Mouse (Mus musculus) retina, adult 2 months (tissue): ENCODE data around the gene Csnk1g1.

Experiments
- DNase-seq: peaks from one replicate; pipeline ENCODE4 v3.0.0-alpha.2; 2012; ENCODE audit warnings: low read depth, low spot score

The Csnk1g1 gene

DNA sequence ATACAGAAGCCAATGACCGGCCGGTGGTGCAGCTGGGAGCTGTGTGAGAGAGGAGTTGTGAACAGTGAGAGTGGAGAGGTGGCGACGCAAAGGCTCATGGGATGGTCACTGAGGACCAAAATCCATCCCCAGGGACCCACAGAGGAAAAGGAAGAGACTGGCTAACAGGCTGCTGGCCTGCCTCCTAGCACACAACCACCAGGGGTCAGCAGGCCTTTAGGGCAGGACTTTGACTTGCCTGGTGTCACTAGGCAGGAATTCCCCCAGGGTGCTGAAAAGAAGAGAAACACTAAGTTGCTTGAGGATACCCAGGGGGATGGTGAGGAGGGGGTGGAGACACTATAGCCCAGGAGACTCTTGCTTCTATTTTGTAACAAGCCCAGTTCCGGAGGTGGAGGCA is 158.8 kb downstream of the Csnk1g1 start:
- no peak for DNase-seq

DNA sequence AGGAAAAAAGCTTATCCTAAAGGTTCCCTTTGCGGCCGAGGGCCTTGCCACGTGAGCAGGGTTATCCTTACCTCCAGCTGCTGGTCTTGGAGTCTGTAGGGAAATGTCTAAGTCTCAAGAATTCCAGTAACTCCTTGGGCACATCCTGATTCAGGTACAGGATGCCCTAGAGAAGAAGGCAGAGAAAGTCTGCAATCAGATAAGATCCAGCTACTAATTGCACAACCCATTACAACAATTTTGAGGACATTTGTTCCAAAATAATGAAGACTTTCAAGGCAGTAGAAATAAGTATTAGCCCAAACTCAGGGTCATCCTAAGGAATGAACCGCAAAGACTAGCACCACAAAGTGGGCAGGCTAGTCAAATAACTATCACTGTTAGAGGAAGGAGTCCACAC is 159.3 kb downstream of the Csnk1g1 start:
- no peak for DNase-seq

DNA sequence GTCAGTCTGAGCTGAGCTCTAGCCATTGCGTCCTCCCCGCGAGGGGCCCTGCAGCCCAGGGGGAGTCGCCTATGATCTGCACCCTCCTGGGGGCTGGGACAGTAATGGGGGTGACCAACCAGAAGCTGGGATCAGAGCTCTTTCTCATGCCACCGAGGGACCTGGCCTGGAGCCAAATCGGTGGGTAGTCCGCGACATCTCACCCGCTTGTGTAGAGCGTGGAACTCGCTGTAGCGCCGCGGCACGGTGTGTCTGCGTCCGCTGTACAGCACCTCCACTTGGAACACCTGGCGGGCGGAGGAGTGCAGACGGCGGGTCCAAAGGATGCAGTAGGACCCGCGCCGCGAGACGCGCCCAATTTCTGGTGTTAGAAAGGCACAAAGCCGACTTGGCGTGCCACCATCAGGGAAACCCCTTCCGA is 160.3 kb downstream of the Csnk1g1 start:
- no peak for DNase-seq

DNA sequence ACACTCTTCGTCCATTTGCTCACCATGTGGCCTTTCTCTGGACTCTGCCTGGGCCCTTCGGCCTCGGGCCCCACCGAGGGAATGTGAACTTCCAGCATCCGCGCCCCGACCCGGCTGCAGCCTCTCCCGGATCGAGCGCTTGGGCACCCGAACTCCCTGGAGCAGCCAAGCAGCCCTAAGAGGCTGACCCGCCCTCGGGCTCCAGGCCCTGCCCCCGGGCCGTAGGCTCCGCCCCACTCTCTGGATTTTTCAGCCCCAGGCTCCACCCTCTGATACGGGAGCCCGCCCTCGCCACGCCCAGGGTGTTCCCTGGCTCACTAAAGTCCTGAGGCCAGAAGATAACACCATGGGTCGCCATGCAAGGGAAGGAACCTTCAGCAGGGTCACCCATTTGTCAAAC is 160.9 kb downstream of the Csnk1g1 start, which contains the start of gene Snx22:
Gene Snx22, minus strand, starts transcription at position 137 of the 400 bp plus-strand sequence.
- DNase-seq, result peak; percentile 33

DNA sequence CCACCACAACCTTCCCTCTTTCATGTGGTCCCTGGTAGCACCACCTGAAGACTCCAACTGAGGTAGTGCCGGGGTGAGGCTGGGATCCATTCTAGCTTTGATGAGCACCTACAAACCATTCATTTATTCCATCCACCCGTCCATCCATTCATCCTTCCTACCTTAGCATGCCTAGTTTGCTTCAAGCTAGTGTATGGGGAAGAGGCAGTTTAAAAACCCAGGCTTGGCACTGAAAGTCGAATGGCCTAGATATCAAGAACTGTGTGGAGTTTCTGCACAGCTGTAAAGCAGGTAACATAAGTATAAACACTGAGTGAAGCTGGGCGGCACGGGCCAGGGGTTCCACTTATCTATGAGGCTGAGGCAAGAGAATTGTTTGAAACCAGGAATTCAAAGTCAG is 161.4 kb downstream of the Csnk1g1 start:
- no peak for DNase-seq

DNA sequence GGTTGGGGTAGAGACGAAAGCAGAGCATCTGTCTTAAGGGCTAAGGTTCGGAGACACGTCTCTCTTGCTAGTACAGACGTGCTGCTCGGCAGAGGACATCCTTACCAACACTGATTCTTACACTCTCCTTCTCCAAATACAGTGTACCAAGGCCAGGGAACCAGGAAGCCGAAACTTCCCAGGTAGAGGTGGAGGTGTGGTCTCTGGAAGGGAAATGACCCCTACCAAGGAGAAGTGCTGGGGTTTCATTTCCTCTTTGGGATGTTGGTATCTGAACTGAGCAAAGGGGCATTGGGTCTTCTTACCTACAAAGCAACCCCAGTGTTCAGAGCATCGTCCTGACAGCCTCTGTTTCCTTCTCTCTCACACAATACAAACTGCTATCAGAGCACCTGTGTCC is 164.0 kb downstream of the Csnk1g1 start:
- no peak for DNase-seq

DNA sequence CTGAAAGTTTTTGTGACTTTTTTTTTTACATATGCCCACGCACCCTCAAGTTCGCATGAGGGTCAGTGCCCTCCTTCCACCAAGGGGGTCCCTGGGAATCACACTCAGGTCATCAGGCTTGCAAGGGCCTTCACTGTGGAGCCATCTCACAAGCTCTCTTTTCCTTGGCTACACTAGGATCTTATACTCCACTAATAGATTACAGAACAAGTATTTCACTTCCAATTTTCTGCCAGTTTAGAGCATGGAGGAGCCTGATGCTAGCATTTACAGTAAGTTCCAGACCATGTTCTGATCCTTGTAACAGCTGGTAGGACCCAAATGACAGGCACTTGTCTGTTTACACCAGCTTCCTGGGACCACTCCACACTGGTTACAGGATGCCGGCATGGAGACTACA is 169.3 kb downstream of the Csnk1g1 start:
- DNase-seq, result no peak

DNA sequence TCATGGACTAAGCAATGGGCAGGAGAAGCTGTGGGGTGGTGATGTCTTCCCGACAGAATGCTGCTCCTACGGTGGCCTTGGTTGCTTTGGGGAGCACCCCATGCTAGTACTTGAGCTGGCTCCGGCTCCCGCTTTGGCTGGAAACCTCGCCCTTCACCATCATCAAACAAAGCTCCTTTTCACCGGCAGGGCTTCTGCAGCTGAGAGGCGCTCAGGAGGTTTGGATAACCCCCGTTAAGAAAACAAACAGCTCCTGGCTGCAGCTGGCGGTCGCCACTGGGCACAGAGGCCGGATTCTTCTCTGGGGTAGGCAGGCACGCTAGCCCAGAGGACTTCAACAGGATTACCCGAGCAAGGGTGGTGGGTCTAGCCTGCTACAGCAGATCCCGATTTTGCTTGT is 169.8 kb downstream of the Csnk1g1 start:
- DNase-seq, result no peak

DNA sequence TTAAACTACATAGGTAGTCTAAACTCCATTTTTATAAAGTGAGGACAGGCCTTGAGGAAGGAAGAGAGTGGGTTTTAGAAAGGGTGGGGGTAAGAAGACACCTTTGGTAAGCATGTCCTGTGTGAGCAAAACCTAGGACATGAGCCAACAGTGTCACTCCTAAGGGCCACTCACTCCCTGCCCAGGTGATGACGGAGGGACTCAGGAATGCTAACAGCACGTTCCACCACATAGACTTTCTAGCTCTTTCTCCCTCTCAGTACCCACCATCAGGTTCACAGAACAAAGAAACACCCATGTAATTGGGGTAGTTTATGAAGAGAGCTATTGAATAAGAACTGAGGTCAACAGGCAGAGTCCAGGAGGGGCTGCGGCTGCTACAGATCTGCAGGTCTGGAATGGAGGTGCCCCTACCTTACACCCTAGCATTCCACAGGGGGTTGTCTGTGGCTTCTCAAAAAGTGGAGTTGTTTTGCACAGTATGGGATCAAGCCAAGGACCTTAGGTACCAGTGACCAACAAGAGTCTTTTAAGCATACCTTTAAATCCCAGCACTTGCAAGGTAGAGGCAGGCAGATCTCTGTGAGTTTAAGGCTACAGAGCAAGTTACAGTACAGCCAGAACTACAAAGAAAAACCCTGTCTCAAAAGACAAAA is 172.2 kb downstream of the Csnk1g1 start:
- DNase-seq, result no peak

DNA sequence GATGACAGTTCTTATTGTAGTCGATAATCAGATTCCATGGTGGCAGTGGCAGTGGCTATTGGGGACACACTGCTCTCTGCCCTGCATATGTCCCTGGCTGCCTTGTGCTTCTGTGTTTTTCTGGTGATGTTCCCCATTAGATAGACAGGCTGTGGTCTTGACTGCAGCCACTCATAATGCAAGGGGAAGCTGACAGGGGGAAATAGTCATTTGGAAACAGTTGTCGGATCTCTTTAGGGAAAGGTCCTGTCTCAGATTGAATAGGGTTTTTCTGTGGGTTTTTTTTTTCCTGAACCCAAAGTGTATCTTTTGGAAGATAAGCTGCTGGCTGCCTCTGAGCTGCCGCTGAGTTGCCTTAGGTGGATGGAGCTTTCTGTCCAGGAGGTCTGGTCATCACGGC is 173.3 kb downstream of the Csnk1g1 start:
- DNase-seq, result no peak

DNA sequence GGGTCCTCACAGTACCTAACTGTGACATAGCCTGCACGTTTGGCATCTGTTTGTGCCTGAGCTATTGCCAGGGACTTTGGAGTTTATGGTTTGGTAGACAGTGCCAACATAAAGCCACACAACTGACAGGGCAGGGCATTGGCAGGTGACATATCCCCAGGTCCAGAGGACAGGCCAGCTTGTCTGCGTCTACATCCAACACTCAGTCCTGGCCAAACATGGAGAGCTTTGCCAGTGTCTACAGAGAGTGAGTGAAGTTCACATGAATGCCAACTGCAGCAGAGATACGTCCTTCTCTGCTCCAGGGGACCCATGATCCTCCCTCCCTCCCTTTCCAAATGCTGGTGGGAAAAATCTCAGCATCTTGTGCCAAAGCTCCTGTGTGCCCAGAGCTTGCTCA is 175.4 kb downstream of the Csnk1g1 start:
- DNase-seq, result no peak

DNA sequence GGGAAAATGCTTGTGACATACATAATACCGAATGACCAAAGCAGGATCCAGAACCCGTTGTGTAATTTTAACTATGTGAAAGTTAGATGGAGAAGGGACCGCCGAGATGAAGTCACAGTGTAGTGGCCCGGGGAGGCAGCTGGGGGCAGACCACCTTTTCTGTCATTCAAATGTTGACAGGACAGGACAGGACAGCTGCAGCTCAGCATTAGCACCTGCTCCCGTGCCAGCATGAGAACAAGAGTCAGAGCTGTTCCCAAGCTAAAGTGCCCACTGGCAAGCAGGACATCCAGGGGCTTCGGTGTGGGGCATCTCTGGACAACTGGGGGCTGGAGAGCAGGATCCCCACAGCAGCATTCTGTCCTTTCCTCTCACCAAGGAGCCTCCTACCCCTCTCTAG is 178.3 kb downstream of the Csnk1g1 start:
- DNase-seq, result no peak

DNA sequence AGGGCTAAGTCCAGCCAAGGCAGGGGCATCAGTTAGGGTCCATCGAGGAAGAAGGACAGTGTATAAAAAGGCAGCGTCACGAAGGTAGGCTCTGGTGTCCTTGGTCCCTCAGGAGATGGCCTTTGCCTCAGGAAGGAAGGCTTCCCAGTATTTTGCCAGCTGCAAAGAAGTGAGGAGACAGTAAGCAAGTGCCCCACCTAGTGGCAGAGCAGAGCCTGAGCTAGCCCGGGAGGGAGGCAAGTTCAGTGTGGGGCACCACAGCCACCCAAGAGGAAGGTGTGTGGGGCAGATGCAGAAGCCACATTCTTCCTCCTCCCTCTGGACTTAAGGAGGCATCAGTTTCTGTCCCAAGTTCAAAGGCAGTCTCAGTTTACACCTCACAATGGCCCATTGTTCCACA is 179.7 kb downstream of the Csnk1g1 start:
- no peak for DNase-seq

DNA sequence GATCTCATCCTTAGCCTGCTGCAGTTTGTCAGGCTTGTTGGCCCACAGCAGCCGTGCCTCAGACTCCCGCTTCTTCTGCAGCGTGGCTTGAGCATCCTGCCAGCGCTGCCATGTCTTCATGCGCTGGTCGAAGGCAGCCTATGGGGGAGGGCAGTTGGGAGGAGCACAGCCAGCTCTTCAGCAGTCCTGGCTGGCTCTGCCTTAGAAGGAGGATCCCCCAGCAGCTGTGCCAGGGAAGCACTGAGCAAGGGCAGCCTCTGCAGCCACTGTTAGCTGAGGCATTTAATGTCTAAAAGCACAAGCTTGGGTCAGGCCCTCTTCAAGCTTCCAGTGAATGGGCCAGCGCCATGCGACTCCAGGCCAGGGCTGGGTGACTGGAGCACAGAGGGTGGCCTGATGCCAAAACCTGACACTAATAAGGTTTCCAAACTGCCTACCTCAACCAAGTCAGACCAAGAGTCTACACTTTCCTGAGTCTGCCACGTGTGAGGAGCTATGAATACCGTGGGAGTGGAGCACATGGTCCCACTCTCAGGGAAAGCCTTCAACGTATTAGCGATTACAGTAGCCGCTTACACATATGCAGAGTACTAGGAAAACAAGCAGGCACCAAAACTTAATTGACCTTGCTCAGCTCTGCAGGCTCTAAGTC is 182.0 kb downstream of the Csnk1g1 start:
- DNase-seq, result no peak

DNA sequence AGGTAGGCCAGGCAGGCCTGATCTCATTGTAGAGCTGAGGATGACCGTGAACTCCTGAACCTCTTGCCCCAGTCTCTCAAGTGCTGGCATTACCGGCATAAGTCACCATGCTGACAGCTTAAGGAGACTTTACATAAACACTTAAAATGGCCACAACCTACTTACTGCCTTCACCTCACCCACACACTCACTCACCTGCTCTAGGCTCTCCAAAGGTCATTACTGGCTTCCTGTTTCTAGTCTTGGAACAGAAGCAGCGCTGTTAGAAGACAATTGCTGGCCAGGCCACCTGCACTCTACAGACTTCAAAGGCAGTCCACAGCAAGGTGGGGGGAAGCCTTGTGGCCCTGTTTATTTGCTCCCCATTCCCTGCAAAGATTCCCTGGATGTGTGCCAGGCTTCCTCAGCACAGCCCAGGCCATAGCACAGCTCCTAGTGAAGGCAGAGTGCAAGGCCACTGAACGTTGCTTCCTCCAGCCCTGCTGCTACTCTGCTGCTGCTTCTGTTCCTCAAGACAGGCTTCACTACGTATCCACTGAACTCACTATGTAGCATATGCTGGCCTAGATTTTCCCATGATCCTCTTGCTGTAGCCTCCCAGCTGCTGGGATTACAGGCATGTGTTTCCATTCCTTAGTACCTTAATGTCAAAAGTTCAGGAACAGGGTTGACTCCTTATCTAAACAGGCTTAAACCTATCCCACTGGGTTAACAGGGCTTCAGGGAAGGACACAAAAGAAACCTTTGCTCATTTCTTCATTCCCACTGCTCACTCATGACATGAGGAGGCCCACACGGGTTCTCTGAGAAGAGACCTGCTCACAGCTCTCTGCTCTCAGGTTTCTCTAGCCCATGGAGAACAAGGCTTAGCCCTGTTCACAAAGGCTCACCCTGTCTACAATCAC is 182.9 kb downstream of the Csnk1g1 start:
- DNase-seq, result no peak

DNA sequence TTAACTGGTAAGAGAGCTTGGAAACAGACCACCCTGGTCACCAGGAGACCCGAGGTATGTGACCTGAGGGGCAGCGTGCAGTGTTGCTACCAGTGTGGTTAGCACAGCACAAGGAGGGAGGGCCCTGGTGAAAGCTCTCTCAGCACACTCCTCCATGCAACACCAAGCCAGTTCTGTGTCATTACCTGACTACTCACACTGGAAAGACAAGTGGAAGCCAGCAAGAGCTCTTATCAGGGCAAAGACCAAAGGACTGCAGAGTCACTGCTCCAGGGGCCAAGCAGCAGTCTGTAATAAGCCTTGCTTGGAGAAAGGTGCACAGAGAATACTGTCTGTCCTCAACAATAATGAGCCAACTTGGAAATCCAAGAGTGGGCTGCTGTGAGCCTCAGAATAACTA is 183.9 kb downstream of the Csnk1g1 start:
- no peak for DNase-seq
